Mouse (Mus musculus) olfactory bulb, adult 2 months (tissue): Measurements from ENCODE around the gene 2410004P03Rik. TPM values are rescaled to one million over a fixed set of nuclear protein-coding genes. Genes with fewer than 3 reads are reported as not detected.

Experiments
- H3K27ac ChIP-seq: fragments of 200-500 bp; 2 replicates; pipeline ENCODE4 v1.5.1; 2012; ENCODE audit warnings: low read depth, low read length; ENCODE audit not compliant: insufficient read depth
- H3K4me1 ChIP-seq: fragments of 200-500 bp; 2 replicates; pipeline ENCODE4 v1.6.1; 2012; ENCODE audit warnings: low read length; ENCODE audit not compliant: control insufficient read depth, insufficient read depth
- H3K4me3 ChIP-seq: fragments of 200-500 bp; 2 replicates; pipeline ENCODE4 v1.5.1; 2012; ENCODE audit warnings: mild to moderate bottlenecking, low read depth, low read length, moderate library complexity; ENCODE audit not compliant: insufficient read depth
- CTCF ChIP-seq: fragments of 200-500 bp; IDR thresholded peaks from 2 replicates; pipeline ENCODE4 v1.5.1; 2012; ENCODE audit warnings: low read depth, mild to moderate bottlenecking, low read length, moderate library complexity; ENCODE audit not compliant: insufficient read depth
- POLR2A ChIP-seq: fragments of 200-500 bp; IDR thresholded peaks from 2 replicates; pipeline ENCODE4 v1.6.1; 2012; ENCODE audit warnings: mild to moderate bottlenecking, low read depth, low read length, moderate library complexity; ENCODE audit not compliant: insufficient read depth
- WGBS: fragments of 180-500 bp; shearing (Covaris S2); methylation state at CpG from one replicate; pipeline ENCODE4 v1.1.7; 2018; 5-methylcytosine and 5-hydroxymethylcytosine counted together
- polyA plus RNA-seq: library from polyadenylated mRNA; stranded (reverse); fragments of >200 nt; gene quantifications from 2 replicates; pipeline ENCODE4 v1.2.4, GENCODE M21; 2012; ENCODE audit warnings: low replicate concordance; ENCODE audit not compliant: missing spikeins, insufficient read depth, insufficient read length

Gene 2410004P03Rik
- not detected in 2 replicates for polyA plus RNA-seq

DNA sequence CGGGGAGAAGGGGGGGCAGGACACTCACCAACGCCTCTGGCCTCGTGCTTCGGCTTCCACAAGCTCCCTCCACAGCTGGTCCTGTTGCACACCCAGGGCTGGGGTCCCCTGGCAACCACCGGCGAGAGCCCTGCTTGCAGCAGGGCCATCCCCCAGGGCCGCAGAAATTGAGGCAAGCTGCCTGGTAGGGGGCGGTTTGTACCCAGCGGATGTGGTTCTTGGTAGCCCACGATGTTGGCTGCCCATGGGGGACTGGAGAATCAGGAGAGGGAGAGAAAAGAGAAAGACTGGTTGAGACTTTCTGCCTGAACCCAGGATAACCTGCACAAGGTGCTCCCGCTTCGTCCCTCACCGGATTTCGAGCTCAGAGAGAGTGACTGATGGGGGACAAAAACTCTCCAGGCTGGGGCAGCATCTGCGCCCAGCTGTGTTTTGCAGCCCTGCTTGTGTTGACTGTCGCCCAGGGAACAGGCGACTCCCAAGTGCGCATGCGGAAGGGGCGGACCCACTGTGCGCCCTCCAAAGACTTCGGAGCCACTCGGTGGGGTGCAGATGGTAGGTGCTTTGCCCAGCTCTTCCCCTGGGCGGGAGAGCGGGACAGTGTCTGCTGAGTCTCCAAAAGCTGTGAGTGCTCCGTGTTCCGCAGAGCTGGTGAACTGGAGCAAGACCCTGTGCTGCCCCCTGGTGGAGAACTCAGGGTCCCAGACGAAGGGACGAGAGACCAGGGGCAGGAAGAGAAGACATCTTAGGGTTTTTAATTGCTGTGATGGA lies at the start of gene 2410004P03Rik:
Gene 2410004P03Rik, minus strand, starts transcription at position 628 of the 771 bp plus-strand sequence.
- Histone ChIP-seq H3K27ac (no peak within 1 kb of the TSS), H3K4me3 (peak within 1 kb of the TSS; percentile 52), H3K4me1 (peaks cover 5% of the 10 kb centered on the region; the same call in 1 of the 2 replicates)
- peak; percentile 90 for TF ChIP-seq CTCF
- TF ChIP-seq POLR2A = no peak
- 6% methylated on average over 29 of the region's 29 CpGs for WGBS

DNA sequence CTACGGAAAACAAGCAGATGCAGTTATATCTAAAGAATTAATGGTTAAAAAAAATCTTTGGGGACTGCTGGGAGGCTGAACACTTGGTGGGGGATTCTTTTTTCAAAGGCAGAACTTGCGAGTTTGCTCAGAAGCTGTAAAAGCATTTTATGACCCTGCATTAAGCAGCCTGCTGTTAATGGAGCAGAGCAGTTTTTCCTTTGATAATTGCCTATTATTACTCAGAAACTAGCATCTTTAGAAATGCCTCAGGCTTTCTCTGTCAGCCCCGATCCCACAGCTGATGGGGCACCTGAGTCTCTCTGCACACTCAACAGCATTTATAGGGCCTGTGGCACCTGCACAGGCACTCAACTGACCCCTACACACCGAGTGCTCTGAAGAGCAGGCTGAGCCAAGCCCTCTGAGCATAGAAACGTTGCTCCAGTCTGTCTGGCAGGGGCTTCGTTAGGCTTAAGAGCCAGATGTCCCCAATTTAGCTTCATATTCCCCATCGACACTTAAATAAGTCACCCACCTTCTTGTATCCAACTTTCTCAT lies 49.7 kb upstream of the 2410004P03Rik start:
- Histone ChIP-seq H3K27ac (peak overlapping the region; percentile 35; the same call in 1 of the 2 replicates), H3K4me1 (peaks cover 28% of the 10 kb centered on the region), H3K4me3 (no peak overlapping the region)
- 24% methylated on average over 7 of the region's 7 CpGs for WGBS
- TF ChIP-seq CTCF (no peak), POLR2A (no peak)

DNA sequence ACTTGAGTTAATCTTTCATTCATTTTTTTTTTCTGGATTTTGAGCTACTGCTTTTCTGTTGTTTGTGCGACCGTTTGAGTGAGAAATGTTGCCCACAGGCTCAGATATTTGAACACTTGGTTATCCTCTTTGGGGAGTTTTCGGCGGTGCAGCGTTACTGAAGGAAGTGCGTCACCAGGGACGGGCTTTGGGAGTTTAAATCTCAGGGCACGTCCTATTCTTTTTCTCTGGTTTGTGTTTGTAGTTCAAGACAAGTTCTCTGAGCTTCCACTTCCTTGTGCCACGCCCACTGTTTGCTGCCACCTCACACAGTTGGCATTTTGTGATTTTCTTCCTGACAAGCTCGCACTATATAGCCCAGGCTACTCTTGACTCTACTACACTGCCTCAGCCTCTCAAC lies 47.0 kb upstream of the 2410004P03Rik start:
- WGBS = 88% methylated on average over 10 of the region's 10 CpGs
- TF ChIP-seq POLR2A = no peak
- no peak for TF ChIP-seq CTCF
- H3K27ac ChIP-seq = no peak overlapping the region
- no peak overlapping the region for H3K4me3 ChIP-seq
- peaks cover 36% of the 10 kb centered on the region for H3K4me1 ChIP-seq

DNA sequence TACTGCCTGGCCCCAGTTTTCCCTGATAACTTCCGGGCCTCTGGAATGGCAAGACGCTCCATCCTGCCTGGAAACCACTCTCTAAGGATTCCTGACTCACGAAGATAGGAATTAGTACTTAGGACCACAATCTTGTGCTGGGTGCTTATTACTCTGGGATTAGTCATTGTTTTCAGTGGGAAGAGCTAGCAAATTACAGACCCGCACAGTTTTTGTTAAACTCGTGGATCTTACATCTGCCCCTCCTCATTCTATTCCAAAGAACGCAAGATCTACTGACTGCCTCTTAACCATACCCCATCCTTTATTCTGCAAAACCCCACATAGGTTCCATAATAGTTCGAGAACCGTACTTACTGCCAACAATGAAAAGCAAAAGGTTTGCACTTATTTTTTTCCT lies 45.6 kb upstream of the 2410004P03Rik start:
- WGBS = 25% methylated on average over 8 of the region's 8 CpGs
- H3K4me1 ChIP-seq = peaks cover 27% of the 10 kb centered on the region

DNA sequence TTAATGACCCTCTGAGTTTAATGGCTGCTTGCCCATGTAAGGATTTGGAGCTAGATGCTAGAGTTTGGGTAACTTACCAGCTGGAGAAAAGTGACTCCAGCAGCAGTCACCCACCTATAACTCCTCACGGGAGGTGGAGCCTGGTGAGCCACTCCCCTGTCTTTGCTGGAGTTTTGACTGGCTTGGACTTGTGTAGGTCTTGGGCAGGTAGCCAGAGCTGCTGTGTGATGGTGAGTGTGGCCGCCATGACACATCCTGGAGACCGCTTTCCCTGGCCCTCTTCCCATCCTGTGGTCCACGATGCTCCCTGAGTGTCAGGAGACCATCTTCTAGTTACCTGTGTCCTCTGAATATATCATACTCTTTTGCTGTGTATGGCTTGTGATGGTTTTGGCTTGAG lies 44.2 kb upstream of the 2410004P03Rik start:
- H3K27ac ChIP-seq = 0 out of 2 replicates have a peak overlapping the region, but pooled peaks have one; percentile 47
- 92% methylated on average over 4 of the region's 4 CpGs for WGBS
- H3K4me1 ChIP-seq = peaks cover 28% of the 10 kb centered on the region
- no peak for TF ChIP-seq CTCF
- no peak for TF ChIP-seq POLR2A
- no peak overlapping the region for H3K4me3 ChIP-seq

More for the DNA sequence above, 45.6 kb upstream of the 2410004P03Rik start:
- peak overlapping the region; percentile 71; the same call in 1 of the 2 replicates for H3K27ac ChIP-seq
- TF ChIP-seq CTCF (no peak), POLR2A (no peak)
- no peak overlapping the region for H3K4me3 ChIP-seq

DNA sequence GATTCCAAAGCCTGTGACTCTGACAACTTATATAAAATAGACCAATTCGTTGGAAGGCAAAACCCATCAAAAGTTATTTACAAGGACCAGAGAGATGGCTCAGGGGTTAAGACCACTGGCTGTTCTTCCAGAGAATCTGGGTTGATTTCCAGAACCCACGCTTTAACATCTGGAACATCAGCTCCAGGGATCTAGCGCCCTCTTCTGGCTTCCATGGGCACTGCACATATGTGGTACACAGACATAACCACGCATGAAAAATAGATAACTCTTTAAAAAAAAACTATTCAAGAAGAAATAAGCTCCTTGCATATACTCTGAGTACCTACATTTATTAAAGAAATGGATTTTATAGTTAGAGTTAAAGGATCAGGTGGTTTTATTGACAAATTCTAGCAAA lies 43.2 kb upstream of the 2410004P03Rik start:
- no peak overlapping the region for H3K27ac ChIP-seq
- TF ChIP-seq CTCF (no peak), POLR2A (no peak)
- no peak overlapping the region for H3K4me3 ChIP-seq
- 59% methylated on average over 4 of the region's 4 CpGs for WGBS
- peaks cover 30% of the 10 kb centered on the region for H3K4me1 ChIP-seq

DNA sequence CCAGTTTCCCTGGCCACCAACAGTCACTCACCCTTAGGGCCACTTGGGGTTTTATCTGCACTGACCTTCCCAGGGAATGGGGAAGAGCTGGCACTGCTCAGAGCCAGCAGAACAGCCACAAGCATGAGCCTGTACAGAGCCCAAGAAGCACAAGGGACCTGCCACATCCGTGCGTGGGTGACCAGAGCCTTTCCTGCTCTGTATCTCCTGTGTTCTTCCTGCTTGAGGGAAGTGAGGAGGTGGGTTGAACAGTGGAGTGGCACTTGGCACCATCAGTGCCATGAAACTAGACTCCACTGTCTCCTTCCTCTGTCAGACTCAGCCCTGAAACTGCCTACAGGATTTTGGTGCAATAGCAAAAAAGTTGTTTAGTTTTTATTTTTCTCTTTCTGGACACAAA lies 41.1 kb upstream of the 2410004P03Rik start:
- WGBS = 72% methylated on average over 2 of the region's 2 CpGs
- no peak overlapping the region for H3K4me3 ChIP-seq
- TF ChIP-seq CTCF (no peak), POLR2A (no peak)
- H3K4me1 ChIP-seq = peaks cover 26% of the 10 kb centered on the region
- H3K27ac ChIP-seq = no peak overlapping the region

DNA sequence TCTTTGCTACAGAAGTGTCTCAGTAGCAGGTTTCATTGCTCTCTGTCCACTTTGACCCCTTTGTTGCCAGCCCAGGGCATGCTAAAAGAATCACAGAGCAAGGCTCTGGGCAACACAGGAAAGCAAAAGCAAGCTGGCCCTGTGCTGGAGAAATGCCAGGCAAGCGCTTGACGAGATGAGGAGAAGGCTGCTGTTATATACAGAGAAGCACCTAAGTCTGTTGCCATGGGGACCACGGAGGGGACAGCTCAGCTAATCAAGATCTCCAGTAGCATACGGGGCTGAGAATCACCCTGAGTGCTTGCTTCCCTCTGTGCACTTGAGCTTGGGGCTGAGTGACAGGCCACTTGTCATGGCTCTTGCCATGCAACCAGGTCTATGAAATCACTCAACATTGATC lies 39.5 kb upstream of the 2410004P03Rik start:
- TF ChIP-seq CTCF (no peak), POLR2A (no peak)
- Histone ChIP-seq H3K4me3 (no peak overlapping the region), H3K27ac (no peak overlapping the region), H3K4me1 (peaks cover 20% of the 10 kb centered on the region)
- WGBS = 24% methylated on average over 4 of the region's 4 CpGs

DNA sequence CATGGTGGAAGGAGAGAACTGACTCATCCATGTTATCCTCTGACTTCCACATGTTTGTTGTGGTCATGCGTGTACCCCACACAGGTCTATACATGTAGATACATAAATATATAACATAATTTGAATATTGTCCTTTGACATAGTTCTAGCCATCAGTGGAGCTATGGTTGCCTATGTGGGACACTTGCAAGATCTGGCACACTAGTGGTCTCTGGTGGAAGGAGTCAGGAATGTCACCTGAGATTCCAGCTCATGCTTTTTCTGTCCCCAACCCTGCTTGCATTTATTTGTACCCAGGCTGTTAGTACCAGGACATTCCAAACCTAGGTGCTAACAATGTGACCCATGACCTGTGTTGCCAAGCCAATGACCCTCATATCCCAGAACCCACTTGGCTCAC lies 38.3 kb upstream of the 2410004P03Rik start:
- WGBS = 97% methylated on average over 1 of the region's 1 CpGs
- H3K4me3 ChIP-seq = no peak overlapping the region
- no peak overlapping the region for H3K27ac ChIP-seq
- H3K4me1 ChIP-seq = peaks cover 16% of the 10 kb centered on the region
- no peak for TF ChIP-seq POLR2A
- no peak for TF ChIP-seq CTCF
